Mouse (Mus musculus) thymus, adult 2 months (tissue): ENCODE measurements around the gene Gstt4. TPM values are rescaled to one million over a fixed set of nuclear protein-coding genes. Genes with fewer than 3 reads are reported as not detected.
A peak's percentile ranks its signal among the peaks of the same experiment; 100 is the strongest.

Experiments
- DNase-seq: peaks from one replicate; pipeline ENCODE4 v3.0.0; 2021
- H3K27ac ChIP-seq: fragments of 200-500 bp; 2 replicates; pipeline ENCODE4 v1.5.1; 2012; ENCODE audit warnings: low read length, control low read depth; ENCODE audit not compliant: control insufficient read depth, insufficient read depth
- H3K27me3 ChIP-seq: fragments of 200-500 bp; 2 replicates; pipeline ENCODE4 v1.6.1; 2012; ENCODE audit warnings: mild to moderate bottlenecking, low read length, moderate library complexity, mixed read lengths; ENCODE audit not compliant: control insufficient read depth, insufficient read depth
- H3K36me3 ChIP-seq: fragments of 200-500 bp; 2 replicates; pipeline ENCODE4 v1.6.1; 2012; ENCODE audit warnings: mild to moderate bottlenecking, low read length, moderate library complexity; ENCODE audit not compliant: control insufficient read depth, insufficient read depth
- H3K4me1 ChIP-seq: fragments of 200-500 bp; replicated peaks from 2 replicates; pipeline ENCODE4 v1.6.1; 2012; ENCODE audit warnings: low read length; ENCODE audit not compliant: control insufficient read depth, insufficient read depth
- H3K4me3 ChIP-seq: fragments of 200-500 bp; 2 replicates; pipeline ENCODE4 v1.5.1; 2012; ENCODE audit warnings: mild to moderate bottlenecking, low read length, control low read depth, moderate library complexity; ENCODE audit not compliant: control insufficient read depth, insufficient read depth
- CTCF ChIP-seq: fragments of 200-500 bp; IDR thresholded peaks from 2 replicates; pipeline ENCODE4 v1.5.1; 2012; ENCODE audit warnings: mild to moderate bottlenecking, control low read depth, low read length, moderate library complexity, borderline replicate concordance; ENCODE audit not compliant: control insufficient read depth, poor library complexity, insufficient read depth; ENCODE audit errors: extremely low read depth
- POLR2A ChIP-seq: fragments of 200-500 bp; IDR thresholded peaks from 2 replicates; pipeline ENCODE4 v1.6.1; 2012; ENCODE audit warnings: mild to moderate bottlenecking, low read length, control low read depth, moderate library complexity; ENCODE audit not compliant: control insufficient read depth, poor library complexity, insufficient read depth; ENCODE audit errors: extremely low read depth
- WGBS: fragments of 180-500 bp; shearing (Covaris S2); methylation state at CpG from one replicate; pipeline ENCODE4 v1.1.7; 2018; 5-methylcytosine and 5-hydroxymethylcytosine counted together
- polyA plus RNA-seq: library from polyadenylated mRNA; depleted of rRNA; stranded (reverse); fragments of >200 nt; gene quantifications from 2 replicates; pipeline ENCODE4 v1.2.3, GENCODE M21; 2012

Gene Gstt4
- polyA plus RNA-seq, 1 experiment, result 0.26 TPM

- Histone ChIP-seq H3K27me3 (no peaks in the 10 kb centered on the region), H3K4me1 (no peaks in the 10 kb centered on the region; the same call in 1 of the 2 replicates), H3K27ac (no peak overlapping the region), H3K36me3 (no peaks in the 10 kb centered on the region), H3K4me3 (no peak overlapping the region)
- 47% methylated on average over 4 of the region's 4 CpGs for WGBS
- DNase-seq, result no peak
- no peak for TF ChIP-seq POLR2A
- TF ChIP-seq CTCF, result no peak
These were observed 2.2 kb upstream of the Gstt4 start for GRCm38 (mm10) chr10:75824530-75824929.

GRCm38 (mm10) chr10:75823782-75824181 is 1.4 kb upstream of the Gstt4 start:
- Histone ChIP-seq H3K4me3 (no peak overlapping the region), H3K27me3 (no peaks in the 10 kb centered on the region), H3K4me1 (no peaks in the 10 kb centered on the region; the same call in 1 of the 2 replicates), H3K27ac (no peak overlapping the region), H3K36me3 (no peaks in the 10 kb centered on the region)
- 77% methylated on average over 1 of the region's 1 CpGs for WGBS
- no peak for TF ChIP-seq POLR2A
- no peak for TF ChIP-seq CTCF
- DNase-seq, result no peak

DNA sequence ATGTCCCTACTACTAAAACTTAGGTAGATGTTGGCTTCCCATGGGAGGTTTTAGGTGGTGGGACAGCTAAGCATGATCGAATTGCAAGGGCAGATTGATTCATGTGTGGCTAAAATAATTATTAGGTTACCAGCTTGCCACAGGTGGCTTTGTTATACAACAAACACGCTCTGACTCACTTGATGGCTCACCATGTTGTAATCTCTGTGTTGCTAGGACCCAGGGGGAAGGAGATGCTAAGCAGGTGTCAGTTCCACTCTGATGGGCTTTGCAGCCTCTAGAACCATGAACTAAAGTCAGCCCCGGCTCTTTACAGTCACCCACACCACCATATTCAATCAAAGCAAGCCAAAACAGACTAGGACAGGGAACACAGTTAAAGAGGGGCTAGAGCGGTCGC is 2.5 kb downstream of the Gstt4 start:
- Histone ChIP-seq H3K4me3 (no peak overlapping the region), H3K36me3 (no peaks in the 10 kb centered on the region), H3K4me1 (no peaks in the 10 kb centered on the region), H3K27ac (no peak overlapping the region), H3K27me3 (no peaks in the 10 kb centered on the region)
- DNase-seq, result no peak
- 96% methylated on average over 5 of the region's 5 CpGs for whole genome bisulfite sequencing
- TF ChIP-seq CTCF (no peak), POLR2A (no peak)

DNA sequence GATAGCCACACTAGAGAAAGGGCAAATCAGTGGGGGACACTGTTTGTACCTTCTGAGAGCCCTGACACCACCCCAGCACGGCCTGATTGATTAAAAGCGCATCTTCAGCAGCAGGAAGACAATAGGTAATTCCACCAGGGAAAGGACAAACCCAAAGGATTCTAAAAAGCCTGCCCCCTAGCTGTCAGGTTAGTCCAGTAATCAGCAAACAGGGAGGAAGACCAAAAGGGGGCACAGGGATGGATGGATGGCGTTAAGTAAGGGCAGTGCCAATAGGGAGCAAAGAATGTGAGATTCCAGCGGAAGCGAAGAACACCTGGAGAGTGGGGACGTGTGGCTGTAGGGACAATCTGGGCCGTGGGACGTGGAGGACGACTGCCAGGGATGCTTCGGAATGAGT is 3.7 kb downstream of the Gstt4 start:
- Histone ChIP-seq H3K36me3 (no peaks in the 10 kb centered on the region), H3K27me3 (no peaks in the 10 kb centered on the region), H3K4me1 (no peaks in the 10 kb centered on the region), H3K27ac (no peak overlapping the region), H3K4me3 (no peak overlapping the region)
- WGBS, result 75% methylated on average over 10 of the region's 10 CpGs
- DNase-seq, result no peak
- TF ChIP-seq POLR2A, result no peak
- no peak for TF ChIP-seq CTCF

GRCm38 (mm10) chr10:75804217-75804616 is 18.1 kb downstream of the Gstt4 start:
- Histone ChIP-seq H3K36me3 (no peaks in the 10 kb centered on the region), H3K27ac (no peak overlapping the region), H3K27me3 (no peaks in the 10 kb centered on the region), H3K4me3 (no peak overlapping the region), H3K4me1 (no peaks in the 10 kb centered on the region)
- WGBS, result 69% methylated on average over 2 of the region's 2 CpGs
- no peak for TF ChIP-seq CTCF
- no peak for TF ChIP-seq POLR2A
- DNase-seq, result no peak

GRCm38 (mm10) chr10:75798176-75798696 is 24.1 kb downstream of the Gstt4 start, which contains the start of gene Gstt1:
Gstt1 (minus strand) TSS chr10:75798584.
- no peaks in the 10 kb centered on the region for H3K36me3 ChIP-seq
- H3K27ac ChIP-seq, result no peak within 1 kb of the TSS
- 4% methylated on average over 18 of the region's 18 CpGs for WGBS
- no peak for TF ChIP-seq POLR2A
- TF ChIP-seq CTCF, result no peak
- peaks cover 13% of the 10 kb centered on the region for H3K4me1 ChIP-seq
- H3K4me3 ChIP-seq, result peak within 1 kb of the TSS; percentile 44
- no peak for DNase-seq
- H3K27me3 ChIP-seq, result no peaks in the 10 kb centered on the region

DNA sequence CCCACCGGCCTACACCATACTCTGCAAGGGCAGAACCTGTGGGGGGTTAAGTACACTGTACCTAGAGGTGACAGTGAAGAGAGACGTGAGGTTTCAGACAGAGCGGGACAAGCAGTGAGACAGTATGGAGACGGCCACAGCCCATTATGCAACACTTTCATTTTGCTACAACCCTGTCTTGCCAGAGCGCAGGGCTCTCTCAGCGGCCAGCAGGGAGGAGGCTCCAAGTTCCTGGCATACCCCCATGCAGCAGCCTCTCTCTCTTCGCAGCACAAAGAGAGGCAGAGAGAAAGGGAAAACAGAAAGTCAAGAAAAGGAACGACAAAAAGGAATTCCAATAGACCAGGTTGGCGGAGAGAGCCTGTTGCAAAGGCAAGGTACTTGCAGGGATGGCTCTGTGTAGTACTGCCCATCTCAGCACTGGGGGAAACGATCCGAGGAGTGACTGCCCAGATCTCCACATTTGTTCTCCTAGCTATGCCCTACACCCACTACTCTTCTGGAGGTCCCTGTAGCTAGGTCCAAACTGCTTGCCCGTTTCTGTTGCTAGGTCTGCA is 24.6 kb downstream of the Gstt4 start:
- no peak for TF ChIP-seq POLR2A
- no peak for TF ChIP-seq CTCF
- peak overlapping the region; percentile 44 for H3K4me3 ChIP-seq
- no peaks in the 10 kb centered on the region for H3K36me3 ChIP-seq
- H3K27ac ChIP-seq, result no peak overlapping the region
- 2% methylated on average over 12 of the region's 12 CpGs for WGBS
- no peak for DNase-seq
- H3K27me3 ChIP-seq, result no peaks in the 10 kb centered on the region
- H3K4me1 ChIP-seq, result peaks cover 13% of the 10 kb centered on the region
